ENCODE assay signal across 9 mouse cellular contexts in genomic region chr12:117993499-117993898, GRCm38 (mm10).
A peak's percentile ranks its signal among the peaks of the same experiment; 100 is the strongest.
DNase-seq lines count a peak whose midpoint lies in the region; ATAC-seq and TF ChIP-seq lines count a peak whose summit lies in the region.
"Had no signal": no experiment of that assay in that cellular context is flagged by ENCODE, and none has a peak within 500 bp of the region (broad histone marks: within the 10 kb centered on the region; RNA-seq: fewer than 3 reads in every experiment).

No protein-coding gene starts in this region.

- DNase-seq in NIH3T3 (ENCODE audit: low read depth), result peak; percentile 80
- DNase-seq in cerebellum, postnatal 14 days, result peak; percentile 93 to 94
- peak; percentile 26 to 52 for DNase-seq in frontal cortex, postnatal 36 days (ENCODE audit: low spot score in 2 of 2)
- peak; percentile 86 for DNase-seq in hindbrain, embryonic 14.5 days (ENCODE audit: low spot score)
- peak; percentile 65 to 86 for DNase-seq in layer of hippocampus, postnatal 14 days (ENCODE audit: low spot score in 2 of 2)
- peak; percentile 87 for DNase-seq in lung, postnatal 0 days (ENCODE audit: low spot score)
- DNase-seq in ovary, postnatal 36 days (ENCODE audit: low spot score), result peak; percentile 75
- DNase-seq in thymus, postnatal 10 days (ENCODE audit: low spot score in 2 of 2), result peak; percentile 66 to 77

- no peak overlapping the region for H3K4me2 ChIP-seq in hindbrain, embryonic 14.5 days (replicated peaks)
- no peak overlapping the region for H3K4me2 ChIP-seq in lung, postnatal 0 days (replicated peaks; ENCODE audit: low read depth, low read length)

- 2% methylated on average over 7 of the region's 7 CpGs for WGBS in hindbrain, embryonic 14.5 days
- 2% methylated on average over 7 of the region's 7 CpGs for WGBS in lung, postnatal 0 days

- H3K9ac ChIP-seq in hindbrain, embryonic 14.5 days, result no peak overlapping the region
- no peak overlapping the region for H3K9ac ChIP-seq in lung, postnatal 0 days (replicated peaks; ENCODE audit: low read depth)

- H3K27ac ChIP-seq in hindbrain, embryonic 14.5 days, result no peak overlapping the region
- H3K27ac ChIP-seq in lung, postnatal 0 days (ENCODE audit: low read length), result no peak overlapping the region

- ATAC-seq in hindbrain, embryonic 14.5 days (ENCODE audit: low FRiP score), result peak; percentile 93
- peak; percentile 93 for ATAC-seq in lung, postnatal 0 days

- no peak overlapping the region for H3K4me3 ChIP-seq in hindbrain, embryonic 14.5 days (replicated peaks; ENCODE audit: low read length)
- no peak overlapping the region for H3K4me3 ChIP-seq in lung, postnatal 0 days (ENCODE audit: low read depth, low read length)
- H3K4me3 ChIP-seq: myocyte had no signal

- no peak for TF ChIP-seq EP300 in lung, postnatal 0 days (IDR thresholded peaks at IDR 0.05)

- no peaks in the 10 kb centered on the region for H3K36me3 ChIP-seq in hindbrain, embryonic 14.5 days (replicated peaks; ENCODE audit: control insufficient read depth, insufficient read depth)
- H3K36me3 ChIP-seq in lung, postnatal 0 days (ENCODE audit: insufficient read depth, low read length), result no peaks in the 10 kb centered on the region

- H3K27me3 ChIP-seq in hindbrain, embryonic 14.5 days (ENCODE audit: control insufficient read depth, insufficient read depth, low read length), result peaks cover 63% of the 10 kb centered on the region
- no peaks in the 10 kb centered on the region for H3K27me3 ChIP-seq in lung, postnatal 0 days (replicated peaks; ENCODE audit: insufficient read depth, low read length)

- H3K9me3 ChIP-seq in hindbrain, embryonic 14.5 days (ENCODE audit: control insufficient read depth, low read length), result no peaks in the 10 kb centered on the region
- H3K9me3 ChIP-seq in lung, postnatal 0 days (ENCODE audit: low read length), result no peaks in the 10 kb centered on the region

- H3K4me1 ChIP-seq in hindbrain, embryonic 14.5 days (replicated peaks; ENCODE audit: control insufficient read depth, insufficient read depth, low read length), result peaks cover 13% of the 10 kb centered on the region
- H3K4me1 ChIP-seq in lung, postnatal 0 days (ENCODE audit: insufficient read depth, low read depth, low read length), result no peaks in the 10 kb centered on the region

- peak; percentile 99 for TF ChIP-seq CTCF in lung, postnatal 0 days (IDR thresholded peaks at IDR 0.05)

Comparison
In these comparisons a context has a peak if more than half of its experiments do, and no peak if none do; other contexts are left out.
1. DNase-seq: peak in every context shown above with its lines; median percentile 94 in cerebellum, postnatal 14 days; 87 in lung, postnatal 0 days; 86 in hindbrain, embryonic 14.5 days; 80 in NIH3T3; 76 in layer of hippocampus, postnatal 14 days; 75 in ovary, postnatal 36 days; 72 in thymus, postnatal 10 days; 39 in frontal cortex, postnatal 36 days.